Mouse (Mus musculus) ES-Bruce4 (cell line): Measurements from ENCODE around the gene Fbxw10.

ENCODE experiments used
- CTCF ChIP-seq: IDR thresholded peaks from one replicate; pipeline ENCODE4 v1.8.1; 2011; ENCODE audit warnings: low read depth, low read length
- EP300 ChIP-seq: IDR thresholded peaks from 2 replicates; pipeline ENCODE4 v1.6.1; 2011; ENCODE audit warnings: low read depth, low read length; ENCODE audit not compliant: insufficient read depth

DNA sequence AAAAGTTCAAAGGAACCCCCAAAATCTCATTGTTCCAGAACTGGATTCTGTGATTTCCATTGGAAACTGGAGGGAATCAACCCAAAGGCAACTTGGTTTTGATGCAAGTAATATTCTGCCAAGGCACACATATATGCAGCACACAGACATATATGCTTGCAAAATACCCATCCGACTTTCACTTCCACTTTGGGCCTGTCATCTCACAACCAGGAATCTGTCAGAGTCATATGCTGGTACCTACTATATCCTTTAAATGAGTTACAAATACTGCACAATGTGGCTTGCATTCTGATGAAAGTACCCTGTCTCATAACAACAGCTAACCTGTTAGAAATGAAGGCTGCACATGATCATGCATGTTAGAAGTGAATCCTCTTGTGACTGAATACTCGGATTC lies 38.9 kb upstream of the Fbxw10 start:
- TF ChIP-seq CTCF (no peak), EP300 (no peak)
